Mouse (Mus musculus): Measurements from ENCODE around the gene Entpd5.

DNA sequence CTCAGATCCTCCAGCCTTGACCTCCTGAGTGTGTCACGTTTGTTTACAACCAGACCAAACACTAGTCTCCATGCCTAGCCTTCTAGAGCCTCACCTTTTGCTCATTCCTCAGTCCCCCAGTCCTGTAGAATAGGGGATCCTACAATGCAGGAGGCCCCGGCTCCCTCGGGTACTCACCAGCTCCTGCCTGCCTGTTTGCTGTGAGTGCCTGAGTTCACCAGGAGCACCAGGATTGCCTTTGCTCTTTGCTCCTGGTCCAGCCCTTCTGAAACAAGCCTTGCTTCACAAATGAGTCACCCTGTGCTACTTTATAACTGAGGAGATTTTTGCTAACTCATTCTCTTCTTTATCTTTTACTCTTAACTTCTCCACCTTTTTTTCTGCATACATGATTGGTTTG, 8.2 kb downstream of the Entpd5 start:
- TF ChIP-seq CTCF (IDR thresholded peaks at IDR 0.05; ENCODE audit: control insufficient read depth, insufficient read depth, insufficient replicate concordance, low read depth, low read length) (no peak), POLR2A (IDR thresholded peaks at IDR 0.05; ENCODE audit: control insufficient read depth, low read depth, low read length) (no peak)

Data from testis, adult 2 months (tissue).